Mouse (Mus musculus): ENCODE measurements around the gene Olfr606. TPM values are rescaled to one million over a fixed set of nuclear protein-coding genes. Genes with fewer than 3 reads are reported as not detected.
"Not testable (repeated sequence)": the region's sequence is repeated elsewhere in the genome, so short reads cannot be mapped to it uniquely, and the experiment has no call there.

Olfr606 gene
- total RNA-seq (2021) = not detected

DNA sequence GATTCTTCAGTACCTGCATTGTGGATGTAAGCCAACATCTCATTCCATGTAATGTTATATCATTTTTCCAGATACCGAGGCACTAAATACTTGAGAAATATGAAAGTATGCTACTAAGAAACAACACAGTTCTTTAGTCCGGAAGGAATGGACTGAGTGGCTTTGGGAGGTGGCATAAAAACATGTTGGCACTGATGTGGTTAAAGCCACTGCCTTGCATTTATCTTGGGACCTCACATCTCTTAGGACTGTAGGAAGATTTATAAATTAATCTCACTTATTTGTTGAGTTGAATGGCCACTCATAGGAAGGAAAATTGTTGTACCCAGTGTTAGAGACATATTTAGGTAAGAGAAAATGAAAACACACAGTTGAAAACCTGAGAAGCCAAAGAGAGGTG, at the start of gene Olfr606:
Olfr606 (plus strand) TSS at position 301 of the 400 bp plus-strand sequence.
- intact Hi-C loops (cut with DNase I) = no loop called here
- no peak for DNase-seq (ENCODE audit: extremely low spot score in 1 of 2, low spot score in 2 of 2)

GRCm38 (mm10) chr7:103406521-103407055, 42.3 kb upstream of the Olfr606 start:
- intact Hi-C loops (cut with DNase I); DNase-seq (ENCODE audit: extremely low spot score in 1 of 2, low spot score in 2 of 2): not testable (repeated sequence)

DNA sequence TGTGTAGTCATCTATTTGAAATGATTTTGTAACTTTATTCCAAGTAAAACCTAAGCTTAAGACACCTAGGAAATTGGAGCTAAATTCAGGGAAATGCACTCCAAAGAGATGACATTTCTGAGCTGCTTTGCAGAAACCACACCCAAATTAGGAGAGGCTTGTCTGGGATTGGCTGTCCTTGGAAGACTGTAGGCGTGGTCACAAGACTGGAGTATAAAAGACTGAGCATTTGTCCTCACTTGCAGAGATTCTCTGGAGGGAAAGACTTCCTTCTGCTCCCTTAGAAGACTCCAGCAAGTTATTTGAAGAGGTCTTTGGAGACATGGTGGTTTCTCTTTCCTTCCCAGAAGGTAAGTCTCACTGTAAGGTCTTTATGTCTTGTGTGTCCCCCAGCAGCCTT, 34.1 kb upstream of the Olfr606 start, which contains the start of gene Usp17lc:
Usp17lc (plus strand) TSS at position 301 of the 400 bp plus-strand sequence.
- DNase-seq (ENCODE audit: extremely low spot score in 1 of 2, low spot score in 2 of 2); intact Hi-C loops (cut with DNase I): not testable (repeated sequence)

GRCm38 (mm10) chr7:103445339-103445738, 3.5 kb upstream of the Olfr606 start, which contains the start of gene Olfr605:
Olfr605 (minus strand) TSS chr7:103445439.
- intact Hi-C loops (cut with DNase I) = no loop called here
- no peak for DNase-seq (ENCODE audit: extremely low spot score in 1 of 2, low spot score in 2 of 2)

DNA sequence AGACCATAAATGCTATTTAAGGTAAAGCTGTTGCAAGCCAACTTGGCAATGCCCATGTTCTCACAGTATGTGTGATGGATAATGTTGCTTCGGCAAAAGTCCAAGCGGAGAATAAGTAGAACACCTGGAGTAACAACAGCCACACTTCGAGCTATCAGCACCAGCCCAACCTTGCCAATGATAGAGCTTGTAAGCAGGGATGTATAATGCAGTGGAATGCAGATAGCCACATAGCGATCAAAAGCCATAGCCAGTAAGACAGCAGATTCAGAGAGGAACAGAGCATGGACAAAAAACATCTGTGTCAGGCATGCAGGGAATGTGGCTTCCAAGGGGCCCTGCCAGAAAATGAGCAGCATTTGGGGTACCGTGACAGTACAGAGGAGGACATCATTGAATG, 11.7 kb downstream of the Olfr606 start:
- DNase-seq (ENCODE audit: extremely low spot score in 1 of 2, low spot score in 2 of 2) = no peak
- intact Hi-C loops (cut with DNase I) = no loop called here

GRCm38 (mm10) chr7:103469577-103469976, 20.7 kb downstream of the Olfr606 start, which contains the start of gene Olfr608:
Olfr608 (plus strand) TSS chr7:103469877.
- DNase-seq (ENCODE audit: extremely low spot score in 1 of 2, low spot score in 2 of 2) = no peak
- intact Hi-C loops (cut with DNase I) = no loop called here

GRCm38 (mm10) chr7:103477106-103477505, 28.3 kb downstream of the Olfr606 start:
- intact Hi-C loops (cut with DNase I); DNase-seq (ENCODE audit: extremely low spot score in 1 of 2, low spot score in 2 of 2): not testable (repeated sequence)

DNA sequence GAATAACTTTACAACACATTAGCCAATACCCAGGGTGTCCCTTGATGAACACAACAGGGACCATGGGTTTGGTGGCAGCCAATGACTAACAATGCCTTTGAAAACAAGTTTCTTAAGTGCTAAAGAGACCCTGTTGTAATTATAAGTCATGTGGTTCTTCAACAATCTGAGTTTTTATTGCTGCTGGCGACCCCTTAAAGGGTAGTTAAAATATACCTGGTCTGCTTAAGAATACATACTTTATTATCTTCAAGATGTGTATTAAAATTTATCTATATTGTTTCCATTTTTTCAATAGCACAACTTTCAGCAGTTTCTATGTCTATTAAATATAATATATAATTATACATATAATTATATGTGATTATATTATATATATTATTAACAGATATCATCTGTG, 49.1 kb downstream of the Olfr606 start, which contains the start of gene Olfr609:
Olfr609 (minus strand) TSS at position 101 of the 400 bp plus-strand sequence.
- intact Hi-C loops (cut with DNase I) = no loop called here
- DNase-seq (ENCODE audit: extremely low spot score in 1 of 2, low spot score in 2 of 2) = no peak

Small RNA genes lying within 50 kb of the gene (microRNA-seq; reads per million reads assigned to microRNA genes)
- not detected for gene Gm25774

Other genes starting within 250 kb of the Olfr606 start
- not detected for gene Olfr593, start 237.2 kb upstream of the Olfr606 start, total RNA-seq (2021)
- not detected for gene Olfr594, start 232.1 kb upstream of the Olfr606 start, total RNA-seq (2021)
- not detected for gene Usp17ld, start 196.5 kb upstream of the Olfr606 start, total RNA-seq (2021)
- not detected for gene Olfr596, start 143.4 kb upstream of the Olfr606 start, total RNA-seq (2021)
- not detected for gene Olfr597, start 132.7 kb upstream of the Olfr606 start, total RNA-seq (2021)
- not detected for gene Olfr598, start 125.5 kb upstream of the Olfr606 start, total RNA-seq (2021)
- not detected for gene Olfr599, start 113.1 kb upstream of the Olfr606 start, total RNA-seq (2021)
- gene Olfr600, start 99.4 kb upstream of the Olfr606 start, total RNA-seq (2021) = not detected
- gene Olfr601, start 86.4 kb upstream of the Olfr606 start, total RNA-seq (2021) = not detected
- gene Olfr603, start 62.9 kb upstream of the Olfr606 start, total RNA-seq (2021) = not detected
- gene Usp17lc, start 34.0 kb upstream of the Olfr606 start, total RNA-seq (2021) = not detected
- not detected for gene Olfr605, start 3.6 kb upstream of the Olfr606 start, total RNA-seq (2021)
- not detected for gene Olfr607, start 15.1 kb downstream of the Olfr606 start, total RNA-seq (2021)
- not detected for gene Olfr608, start 20.8 kb downstream of the Olfr606 start, total RNA-seq (2021)
- not detected for gene Olfr609, start 49.0 kb downstream of the Olfr606 start, total RNA-seq (2021)
- gene Olfr610, start 63.1 kb downstream of the Olfr606 start, total RNA-seq (2021) = not detected
- gene Olfr611, start 71.8 kb downstream of the Olfr606 start, total RNA-seq (2021) = not detected
- gene Olfr612, start 93.7 kb downstream of the Olfr606 start, total RNA-seq (2021) = not detected
- gene Olfr613, start 99.0 kb downstream of the Olfr606 start, total RNA-seq (2021) = not detected
- gene Olfr615, start 107.0 kb downstream of the Olfr606 start, total RNA-seq (2021) = not detected
- not detected for gene Olfr616, start 120.1 kb downstream of the Olfr606 start, total RNA-seq (2021)
- not detected for gene Olfr617, start 124.0 kb downstream of the Olfr606 start, total RNA-seq (2021)
- gene Olfr618, start 141.1 kb downstream of the Olfr606 start, total RNA-seq (2021) = not detected
- gene Olfr619, start 151.5 kb downstream of the Olfr606 start, total RNA-seq (2021) = not detected
- not detected for gene Olfr620, start 163.5 kb downstream of the Olfr606 start, total RNA-seq (2021)
- not detected for gene Olfr622, start 193.7 kb downstream of the Olfr606 start, total RNA-seq (2021)
- not detected for gene Olfr623, start 214.7 kb downstream of the Olfr606 start, total RNA-seq (2021)
- gene Olfr624, start 222.1 kb downstream of the Olfr606 start, total RNA-seq (2021) = not detected
- gene Olfr625-ps1, start 233.7 kb downstream of the Olfr606 start, total RNA-seq (2021) = not detected